ENCODE assay signal across 14 mouse cellular contexts in genomic region chr10:81234206-81234605, GRCm38 (mm10). TPM values are rescaled to one million over a fixed set of nuclear protein-coding genes. Genes with fewer than 3 reads are reported as not detected.
DNase-seq lines count a peak whose midpoint lies in the region; ATAC-seq and TF ChIP-seq lines count a peak whose summit lies in the region.
"Had no signal": no experiment of that assay in that cellular context is flagged by ENCODE, and none has a peak within 500 bp of the region (broad histone marks: within the 10 kb centered on the region; RNA-seq: fewer than 3 reads in every experiment).

No protein-coding gene starts in this region.

- peak overlapping the region; percentile 94; the same call in 1 of the 2 replicates for H3K4me3 ChIP-seq in hindbrain, embryonic 10.5 days
- no peak overlapping the region for H3K4me3 ChIP-seq in hindbrain, embryonic 11.5 days (ENCODE audit: low read depth, low read length)
- H3K4me3 ChIP-seq in stomach, embryonic 15.5 days (replicated peaks), result no peak overlapping the region
- H3K4me3 ChIP-seq in stomach, postnatal 0 days (ENCODE audit: low read depth, low read length), result no peak overlapping the region
- H3K4me3 ChIP-seq in intestine, embryonic 15.5 days (replicated peaks), result 0 out of 2 replicates have a peak overlapping the region, but pooled peaks have one; percentile 76
- no peak overlapping the region for H3K4me3 ChIP-seq in midbrain, embryonic 11.5 days (ENCODE audit: low read depth, low read length)

- H3K4me1 ChIP-seq in hindbrain, embryonic 10.5 days (replicated peaks), result peaks cover 66% of the 10 kb centered on the region
- peaks cover 3% of the 10 kb centered on the region; the same call in 1 of the 2 replicates for H3K4me1 ChIP-seq in hindbrain, embryonic 11.5 days (replicated peaks; ENCODE audit: control insufficient read depth, insufficient read depth, low read length)
- H3K4me1 ChIP-seq in stomach, embryonic 15.5 days, result peaks cover 10% of the 10 kb centered on the region
- no peaks in the 10 kb centered on the region for H3K4me1 ChIP-seq in stomach, postnatal 0 days (replicated peaks; ENCODE audit: control insufficient read depth, insufficient read depth)
- H3K4me1 ChIP-seq in intestine, embryonic 15.5 days (replicated peaks), result peaks cover 22% of the 10 kb centered on the region
- H3K4me1 ChIP-seq in midbrain, embryonic 11.5 days (ENCODE audit: control insufficient read depth, insufficient read depth, low read length), result peaks cover 12% of the 10 kb centered on the region

- TF ChIP-seq EP300 in stomach, postnatal 0 days (optimal IDR thresholded peaks at IDR 0.05), result no peak

- DNase-seq in hindbrain, embryonic 10.5 days (ENCODE audit: low spot score), result no peak
- no peak for DNase-seq in hindbrain, embryonic 11.5 days (ENCODE audit: low spot score)
- DNase-seq in stomach, postnatal 0 days (ENCODE audit: low spot score), result no peak
- no peak for DNase-seq in right cerebral cortex, postnatal 25 days
- DNase-seq in midbrain, embryonic 11.5 days (ENCODE audit: low spot score, missing footprints), result no peak
- DNase-seq: cerebellum, adult 11 months; gastrocnemius, postnatal 14 days; kidney, postnatal 14 days; layer of hippocampus, postnatal 36 days had no signal

- no peak overlapping the region for H3K9ac ChIP-seq in hindbrain, embryonic 11.5 days (ENCODE audit: low read depth, low read length)
- H3K9ac ChIP-seq in stomach, embryonic 15.5 days, result no peak overlapping the region
- H3K9ac ChIP-seq in stomach, postnatal 0 days (ENCODE audit: low read length), result no peak overlapping the region
- no peak overlapping the region; the same call in 1 of the 2 replicates for H3K9ac ChIP-seq in intestine, embryonic 15.5 days
- H3K9ac ChIP-seq in midbrain, embryonic 11.5 days (ENCODE audit: low read length), result no peak overlapping the region

- peaks cover 68% of the 10 kb centered on the region for H3K27me3 ChIP-seq in hindbrain, embryonic 10.5 days (ENCODE audit: insufficient read depth, poor library complexity, severe bottlenecking)
- H3K27me3 ChIP-seq in hindbrain, embryonic 11.5 days (ENCODE audit: control insufficient read depth, insufficient read depth, low read length), result peaks cover 10% of the 10 kb centered on the region
- H3K27me3 ChIP-seq in stomach, embryonic 15.5 days (replicated peaks), result peaks cover 23% of the 10 kb centered on the region
- peaks cover 3% of the 10 kb centered on the region; the same call in 1 of the 2 replicates for H3K27me3 ChIP-seq in stomach, postnatal 0 days (ENCODE audit: control insufficient read depth, insufficient read depth, low read length)
- peaks cover 29% of the 10 kb centered on the region for H3K27me3 ChIP-seq in intestine, embryonic 15.5 days (replicated peaks)
- H3K27me3 ChIP-seq in midbrain, embryonic 11.5 days (ENCODE audit: control insufficient read depth, insufficient read depth, low read length), result no peaks in the 10 kb centered on the region; the same call in 1 of the 2 replicates

- 86% methylated on average over 6 of the region's 6 CpGs for WGBS in hindbrain, embryonic 10.5 days
- 71% methylated on average over 6 of the region's 6 CpGs for WGBS in hindbrain, embryonic 11.5 days
- 75% methylated on average over 6 of the region's 6 CpGs for WGBS in stomach, embryonic 15.5 days
- WGBS in stomach, postnatal 0 days, result 61% methylated on average over 6 of the region's 6 CpGs
- 84% methylated on average over 6 of the region's 6 CpGs for WGBS in intestine, embryonic 15.5 days
- WGBS in midbrain, embryonic 11.5 days, result 76% methylated on average over 6 of the region's 6 CpGs

- H3K9me3 ChIP-seq in hindbrain, embryonic 10.5 days, result no peaks in the 10 kb centered on the region
- no peaks in the 10 kb centered on the region for H3K9me3 ChIP-seq in hindbrain, embryonic 11.5 days (ENCODE audit: control insufficient read depth, low read length)
- no peaks in the 10 kb centered on the region for H3K9me3 ChIP-seq in stomach, embryonic 15.5 days
- H3K9me3 ChIP-seq in stomach, postnatal 0 days (ENCODE audit: control insufficient read depth, low read length), result no peaks in the 10 kb centered on the region
- H3K9me3 ChIP-seq in intestine, embryonic 15.5 days, result no peaks in the 10 kb centered on the region
- H3K9me3 ChIP-seq in midbrain, embryonic 11.5 days (ENCODE audit: control insufficient read depth, low read length), result no peaks in the 10 kb centered on the region
- H3K9me3 ChIP-seq: heart, embryonic 12.5 days; limb, embryonic 15.5 days had no signal

- H3K36me3 ChIP-seq in hindbrain, embryonic 10.5 days, result 0 out of 2 replicates have a peak, but pooled peaks cover 5% of the 10 kb centered on the region
- no peaks in the 10 kb centered on the region for H3K36me3 ChIP-seq in hindbrain, embryonic 11.5 days (ENCODE audit: control insufficient read depth, insufficient read depth, low read length)
- no peaks in the 10 kb centered on the region for H3K36me3 ChIP-seq in stomach, embryonic 15.5 days
- H3K36me3 ChIP-seq in stomach, postnatal 0 days (ENCODE audit: control insufficient read depth, insufficient read depth, low read length), result no peaks in the 10 kb centered on the region
- H3K36me3 ChIP-seq in intestine, embryonic 15.5 days, result no peaks in the 10 kb centered on the region
- H3K36me3 ChIP-seq in midbrain, embryonic 11.5 days (ENCODE audit: control insufficient read depth, insufficient read depth, low read length), result no peaks in the 10 kb centered on the region
- H3K36me3 ChIP-seq: heart, embryonic 12.5 days; limb, embryonic 15.5 days had no signal

- no peak overlapping the region for H3K27ac ChIP-seq in hindbrain, embryonic 10.5 days
- H3K27ac ChIP-seq in hindbrain, embryonic 11.5 days (ENCODE audit: low read depth, low read length), result no peak overlapping the region
- H3K27ac ChIP-seq in stomach, embryonic 15.5 days, result no peak overlapping the region
- H3K27ac ChIP-seq in stomach, postnatal 0 days (replicated peaks), result no peak overlapping the region
- peak overlapping the region; percentile 32; the same call in 1 of the 2 replicates for H3K27ac ChIP-seq in intestine, embryonic 15.5 days
- no peak overlapping the region for H3K27ac ChIP-seq in midbrain, embryonic 11.5 days (ENCODE audit: low read depth, low read length)
- H3K27ac ChIP-seq: limb, embryonic 15.5 days had no signal

- no peak for TF ChIP-seq CTCF in stomach, postnatal 0 days (IDR thresholded peaks at IDR 0.05; ENCODE audit: low read depth)

- no peak overlapping the region for H3K4me2 ChIP-seq in hindbrain, embryonic 11.5 days (replicated peaks; ENCODE audit: low read depth, low read length)
- H3K4me2 ChIP-seq in stomach, embryonic 15.5 days, result peak overlapping the region; percentile 65; the same call in 1 of the 2 replicates
- H3K4me2 ChIP-seq in stomach, postnatal 0 days (replicated peaks; ENCODE audit: low read depth), result no peak overlapping the region
- peak overlapping the region; percentile 72; the same call in 1 of the 2 replicates for H3K4me2 ChIP-seq in intestine, embryonic 15.5 days (replicated peaks)
- H3K4me2 ChIP-seq in midbrain, embryonic 11.5 days, result no peak overlapping the region

- ATAC-seq in hindbrain, embryonic 11.5 days (ENCODE audit: low FRiP score), result no peak
- ATAC-seq in stomach, embryonic 15.5 days (ENCODE audit: insufficient read depth, low FRiP score, low read depth), result no peak
- ATAC-seq in stomach, postnatal 0 days (ENCODE audit: low FRiP score, low TSS enrichment), result no peak
- ATAC-seq in intestine, embryonic 15.5 days, result no peak
- ATAC-seq in midbrain, embryonic 11.5 days (ENCODE audit: low FRiP score), result no peak
- ATAC-seq: inflammation-experienced regulatory T-cells, adult 6 months had no signal

RNA-seq across cellular contexts. Expression of gene Zfr2, which starts 1.3 kb away (rescaled TPM):
- polyA plus RNA-seq in hindbrain, embryonic 10.5 days (2016; fragmentation: Nextera tagmentation; extraction: Ambion mirVana), result 5.1 and 6.7 TPM in 2 replicates
- polyA plus RNA-seq in hindbrain, embryonic 11.5 days (2014; fragmentation: Nextera tagmentation; extraction: Ambion mirVana), result 3.4 and 4.3 TPM in 2 replicates
- 8.8 and 10.4 TPM in 2 replicates for polyA plus RNA-seq in stomach, embryonic 15.5 days (2015; fragmentation: Nextera tagmentation; extraction: Ambion mirVana)
- polyA plus RNA-seq in stomach, postnatal 0 days (2015; fragmentation: Nextera tagmentation; extraction: Ambion mirVana), result 2.1 and 3.2 TPM in 2 replicates
- 7.9 and 9.2 TPM in 2 replicates for polyA plus RNA-seq in intestine, embryonic 15.5 days (2015; fragmentation: Nextera tagmentation; extraction: Ambion mirVana)
- 3.0 and 3.8 TPM in 2 replicates for polyA plus RNA-seq in midbrain, embryonic 11.5 days (2014; fragmentation: Nextera tagmentation; extraction: Ambion mirVana)

RNA-seq across cellular contexts. Expression of gene Atcay, which starts 3.6 kb away (rescaled TPM):
- 7.6 and 25.9 TPM in 2 replicates for polyA plus RNA-seq in hindbrain, embryonic 10.5 days (2016; fragmentation: Nextera tagmentation; extraction: Ambion mirVana)
- 22.8 and 23.8 TPM in 2 replicates for polyA plus RNA-seq in hindbrain, embryonic 11.5 days (2014; fragmentation: Nextera tagmentation; extraction: Ambion mirVana)
- polyA plus RNA-seq in stomach, embryonic 15.5 days (2015; fragmentation: Nextera tagmentation; extraction: Ambion mirVana), result 1.6 and 1.9 TPM in 2 replicates
- 0.64 and 0.91 TPM in 2 replicates for polyA plus RNA-seq in stomach, postnatal 0 days (2015; fragmentation: Nextera tagmentation; extraction: Ambion mirVana)
- polyA plus RNA-seq in intestine, embryonic 15.5 days (2015; fragmentation: Nextera tagmentation; extraction: Ambion mirVana), result 1.7 TPM in 2 replicates
- polyA plus RNA-seq in midbrain, embryonic 11.5 days (2014; fragmentation: Nextera tagmentation; extraction: Ambion mirVana), result 21.2 and 22.2 TPM in 2 replicates

RNA-seq across cellular contexts. Expression of gene Matk, which starts 18.5 kb away (rescaled TPM):
- 3.9 and 4.9 TPM in 2 replicates for polyA plus RNA-seq in hindbrain, embryonic 10.5 days (2016; fragmentation: Nextera tagmentation; extraction: Ambion mirVana)
- 3.1 and 3.3 TPM in 2 replicates for polyA plus RNA-seq in hindbrain, embryonic 11.5 days (2014; fragmentation: Nextera tagmentation; extraction: Ambion mirVana)
- 3.4 and 3.8 TPM in 2 replicates for polyA plus RNA-seq in stomach, embryonic 15.5 days (2015; fragmentation: Nextera tagmentation; extraction: Ambion mirVana)
- 1.0 and 1.6 TPM in 2 replicates for polyA plus RNA-seq in stomach, postnatal 0 days (2015; fragmentation: Nextera tagmentation; extraction: Ambion mirVana)
- 2.2 and 2.4 TPM in 2 replicates for polyA plus RNA-seq in intestine, embryonic 15.5 days (2015; fragmentation: Nextera tagmentation; extraction: Ambion mirVana)
- 2.5 and 2.7 TPM in 2 replicates for polyA plus RNA-seq in midbrain, embryonic 11.5 days (2014; fragmentation: Nextera tagmentation; extraction: Ambion mirVana)

RNA-seq across cellular contexts. Expression of gene Nmrk2, which starts 32.4 kb away (rescaled TPM):
- not detected in 2 replicates for polyA plus RNA-seq in hindbrain, embryonic 10.5 days (2016; fragmentation: Nextera tagmentation; extraction: Ambion mirVana)
- polyA plus RNA-seq in hindbrain, embryonic 11.5 days (2014; fragmentation: Nextera tagmentation; extraction: Ambion mirVana), result 0.08 TPM in 1 of 2 replicates, not detected in the other
- 0.18 and 0.26 TPM in 2 replicates for polyA plus RNA-seq in stomach, embryonic 15.5 days (2015; fragmentation: Nextera tagmentation; extraction: Ambion mirVana)
- 0.07 TPM in 1 of 2 replicates, not detected in the other for polyA plus RNA-seq in stomach, postnatal 0 days (2015; fragmentation: Nextera tagmentation; extraction: Ambion mirVana)
- polyA plus RNA-seq in intestine, embryonic 15.5 days (2015; fragmentation: Nextera tagmentation; extraction: Ambion mirVana), result 0.14 TPM in 1 of 2 replicates, not detected in the other
- not detected in 2 replicates for polyA plus RNA-seq in midbrain, embryonic 11.5 days (2014; fragmentation: Nextera tagmentation; extraction: Ambion mirVana)

RNA-seq across cellular contexts. Expression of gene Mrpl54, which starts 32.5 kb away (rescaled TPM):
- 238 and 239 TPM in 2 replicates for polyA plus RNA-seq in hindbrain, embryonic 10.5 days (2016; fragmentation: Nextera tagmentation; extraction: Ambion mirVana)
- polyA plus RNA-seq in hindbrain, embryonic 11.5 days (2014; fragmentation: Nextera tagmentation; extraction: Ambion mirVana), result 179 and 182 TPM in 2 replicates
- 217 and 233 TPM in 2 replicates for polyA plus RNA-seq in stomach, embryonic 15.5 days (2015; fragmentation: Nextera tagmentation; extraction: Ambion mirVana)
- 210 and 215 TPM in 2 replicates for polyA plus RNA-seq in stomach, postnatal 0 days (2015; fragmentation: Nextera tagmentation; extraction: Ambion mirVana)
- polyA plus RNA-seq in intestine, embryonic 15.5 days (2015; fragmentation: Nextera tagmentation; extraction: Ambion mirVana), result 242 and 245 TPM in 2 replicates
- 198 and 205 TPM in 2 replicates for polyA plus RNA-seq in midbrain, embryonic 11.5 days (2014; fragmentation: Nextera tagmentation; extraction: Ambion mirVana)

Comparison
In these comparisons a context has a peak if more than half of its experiments do, and no peak if none do; other contexts are left out.
1. H3K4me3 ChIP-seq: peak in hindbrain, embryonic 10.5 days (single experiment) and intestine, embryonic 15.5 days (single experiment); none in hindbrain, embryonic 11.5 days (single experiment), stomach, embryonic 15.5 days (single experiment), stomach, postnatal 0 days (single experiment) and midbrain, embryonic 11.5 days (single experiment).
2. H3K4me2 ChIP-seq: peak in stomach, embryonic 15.5 days (single experiment) and intestine, embryonic 15.5 days (single experiment); none in hindbrain, embryonic 11.5 days (single experiment), stomach, postnatal 0 days (single experiment) and midbrain, embryonic 11.5 days (single experiment).